Comparison of ENCODE assay signal across 12 mouse cellular contexts in genomic region chr14:111778152-111778551, GRCm38 (mm10).
A peak's percentile ranks its signal among the peaks of the same experiment; 100 is the strongest.
DNase-seq lines count a peak whose midpoint lies in the region; ATAC-seq and TF ChIP-seq lines count a peak whose summit lies in the region.
"Had no signal": no experiment of that assay in that cellular context is flagged by ENCODE, and none has a peak within 500 bp of the region (broad histone marks: within the 10 kb centered on the region; RNA-seq: fewer than 3 reads in every experiment).

No protein-coding gene starts in this region.

- no peak overlapping the region for H3K4me3 ChIP-seq in hindbrain, embryonic 11.5 days (ENCODE audit: low read depth, low read length)
- H3K4me3 ChIP-seq in hindbrain, embryonic 14.5 days (replicated peaks; ENCODE audit: low read length): no peak overlapping the region
- H3K4me3 ChIP-seq in midbrain, postnatal 0 days (ENCODE audit: low read depth, low read length): no peak overlapping the region
- no peak overlapping the region for H3K4me3 ChIP-seq in midbrain, embryonic 15.5 days
- no peak overlapping the region for H3K4me3 ChIP-seq in embryonic fibroblast, embryonic 13.5 days (ENCODE audit: insufficient read depth, low read length)
- H3K4me3 ChIP-seq: forebrain, embryonic 10.5 days; midbrain, embryonic 10.5 days had no signal

- no peaks in the 10 kb centered on the region for H3K9me3 ChIP-seq in hindbrain, embryonic 11.5 days (ENCODE audit: control insufficient read depth, low read length)
- no peaks in the 10 kb centered on the region for H3K9me3 ChIP-seq in hindbrain, embryonic 14.5 days (ENCODE audit: control insufficient read depth, low read length)
- no peaks in the 10 kb centered on the region for H3K9me3 ChIP-seq in midbrain, postnatal 0 days (ENCODE audit: low read length)
- no peaks in the 10 kb centered on the region for H3K9me3 ChIP-seq in midbrain, embryonic 15.5 days
- H3K9me3 ChIP-seq: forebrain, embryonic 10.5 days; midbrain, embryonic 10.5 days had no signal

- no peak overlapping the region for H3K4me2 ChIP-seq in hindbrain, embryonic 11.5 days (replicated peaks; ENCODE audit: low read depth, low read length)
- H3K4me2 ChIP-seq in hindbrain, embryonic 14.5 days (replicated peaks): no peak overlapping the region
- H3K4me2 ChIP-seq in midbrain, postnatal 0 days (ENCODE audit: low read depth, low read length, poor library complexity, severe bottlenecking): no peak overlapping the region
- no peak overlapping the region for H3K4me2 ChIP-seq in midbrain, embryonic 15.5 days
- H3K4me2 ChIP-seq: liver, embryonic 11.5 days had no signal

- WGBS in hindbrain, embryonic 11.5 days: 68% methylated on average over 1 of the region's 1 CpGs
- 67% methylated on average over 1 of the region's 1 CpGs for WGBS in hindbrain, embryonic 14.5 days
- 52% methylated on average over 1 of the region's 1 CpGs for WGBS in midbrain, postnatal 0 days
- 56% methylated on average over 1 of the region's 1 CpGs for WGBS in midbrain, embryonic 15.5 days

- no peaks in the 10 kb centered on the region for H3K4me1 ChIP-seq in hindbrain, embryonic 11.5 days (replicated peaks; ENCODE audit: control insufficient read depth, insufficient read depth, low read length)
- H3K4me1 ChIP-seq in hindbrain, embryonic 14.5 days (replicated peaks; ENCODE audit: control insufficient read depth, insufficient read depth, low read length): no peaks in the 10 kb centered on the region
- no peaks in the 10 kb centered on the region for H3K4me1 ChIP-seq in midbrain, postnatal 0 days (ENCODE audit: insufficient read depth, low read length)
- H3K4me1 ChIP-seq in midbrain, embryonic 15.5 days: no peaks in the 10 kb centered on the region
- no peaks in the 10 kb centered on the region for H3K4me1 ChIP-seq in embryonic fibroblast, embryonic 13.5 days (ENCODE audit: control insufficient read depth, insufficient read depth, low read length)
- H3K4me1 ChIP-seq: forebrain, embryonic 10.5 days; midbrain, embryonic 10.5 days had no signal

- no peak overlapping the region for H3K27ac ChIP-seq in hindbrain, embryonic 11.5 days (ENCODE audit: low read depth, low read length)
- H3K27ac ChIP-seq in hindbrain, embryonic 14.5 days: no peak overlapping the region
- no peak overlapping the region for H3K27ac ChIP-seq in midbrain, postnatal 0 days (ENCODE audit: low read depth, low read length)
- no peak overlapping the region for H3K27ac ChIP-seq in midbrain, embryonic 15.5 days
- no peak overlapping the region for H3K27ac ChIP-seq in embryonic fibroblast, embryonic 13.5 days (ENCODE audit: insufficient read depth, low read length)
- H3K27ac ChIP-seq: forebrain, embryonic 10.5 days; midbrain, embryonic 10.5 days had no signal

- no peaks in the 10 kb centered on the region for H3K36me3 ChIP-seq in hindbrain, embryonic 11.5 days (ENCODE audit: control insufficient read depth, insufficient read depth, low read length)
- H3K36me3 ChIP-seq in hindbrain, embryonic 14.5 days (replicated peaks; ENCODE audit: control insufficient read depth, insufficient read depth): no peaks in the 10 kb centered on the region
- H3K36me3 ChIP-seq in midbrain, postnatal 0 days (ENCODE audit: insufficient read depth, low read length): no peaks in the 10 kb centered on the region
- no peaks in the 10 kb centered on the region for H3K36me3 ChIP-seq in midbrain, embryonic 15.5 days (replicated peaks)
- H3K36me3 ChIP-seq: forebrain, embryonic 10.5 days; midbrain, embryonic 10.5 days had no signal

- ATAC-seq in hindbrain, embryonic 11.5 days (ENCODE audit: low FRiP score): no peak
- ATAC-seq in hindbrain, embryonic 14.5 days (ENCODE audit: low FRiP score): no peak
- ATAC-seq in midbrain, postnatal 0 days (ENCODE audit: low FRiP score): no peak
- no peak for ATAC-seq in midbrain, embryonic 15.5 days (replicated peaks)

- no peak overlapping the region for H3K9ac ChIP-seq in hindbrain, embryonic 11.5 days (ENCODE audit: low read depth, low read length)
- H3K9ac ChIP-seq in hindbrain, embryonic 14.5 days: no peak overlapping the region
- H3K9ac ChIP-seq in midbrain, postnatal 0 days (replicated peaks; ENCODE audit: low read length, poor library complexity, severe bottlenecking): no peak overlapping the region
- H3K9ac ChIP-seq in midbrain, embryonic 15.5 days: no peak overlapping the region

- TF ChIP-seq POLR2A in embryonic fibroblast, embryonic 13.5 days (IDR thresholded peaks at IDR 0.05; ENCODE audit: low read depth, low read length): no peak

- no peaks in the 10 kb centered on the region for H3K27me3 ChIP-seq in hindbrain, embryonic 11.5 days (ENCODE audit: control insufficient read depth, insufficient read depth, low read length)
- no peaks in the 10 kb centered on the region for H3K27me3 ChIP-seq in hindbrain, embryonic 14.5 days (ENCODE audit: control insufficient read depth, insufficient read depth, low read length)
- no peaks in the 10 kb centered on the region for H3K27me3 ChIP-seq in midbrain, postnatal 0 days (ENCODE audit: insufficient read depth, low read length)
- no peaks in the 10 kb centered on the region for H3K27me3 ChIP-seq in midbrain, embryonic 15.5 days (replicated peaks)

- peak; percentile 5 for DNase-seq in hindbrain, embryonic 11.5 days (ENCODE audit: low spot score)
- no peak for DNase-seq in hindbrain, embryonic 14.5 days (ENCODE audit: low spot score)
- peak; percentile 12 for DNase-seq in midbrain, postnatal 0 days (ENCODE audit: low spot score)
- peak; percentile 18 for DNase-seq in R1 (ENCODE audit: low read depth, low spot score)
- DNase-seq in kidney, postnatal 4 days: no peak
- DNase-seq: gastrocnemius, postnatal 10 days; lung, postnatal 10 days had no signal

- peak; percentile 53 for TF ChIP-seq CTCF in midbrain, postnatal 0 days (IDR thresholded peaks at IDR 0.05)
- peak; percentile 40; the same call in 1 of the 2 replicates for TF ChIP-seq CTCF in embryonic fibroblast, embryonic 13.5 days (IDR thresholded peaks at IDR 0.05; ENCODE audit: borderline replicate concordance, insufficient read depth, low read length)

Comparison
In these comparisons a context has a peak if more than half of its experiments do, and no peak if none do; other contexts are left out.
1. DNase-seq: peak in hindbrain, embryonic 11.5 days (single experiment), midbrain, postnatal 0 days (single experiment) and R1 (single experiment); none in hindbrain, embryonic 14.5 days (single experiment) and kidney, postnatal 4 days (0 of 2).